Mouse (Mus musculus): Measurements from ENCODE around the gene Olfr697.
"Not testable (repeated sequence)": the region's sequence is repeated elsewhere in the genome, so short reads cannot be mapped to it uniquely, and the experiment has no call there.

Olfr697 gene

DNA sequence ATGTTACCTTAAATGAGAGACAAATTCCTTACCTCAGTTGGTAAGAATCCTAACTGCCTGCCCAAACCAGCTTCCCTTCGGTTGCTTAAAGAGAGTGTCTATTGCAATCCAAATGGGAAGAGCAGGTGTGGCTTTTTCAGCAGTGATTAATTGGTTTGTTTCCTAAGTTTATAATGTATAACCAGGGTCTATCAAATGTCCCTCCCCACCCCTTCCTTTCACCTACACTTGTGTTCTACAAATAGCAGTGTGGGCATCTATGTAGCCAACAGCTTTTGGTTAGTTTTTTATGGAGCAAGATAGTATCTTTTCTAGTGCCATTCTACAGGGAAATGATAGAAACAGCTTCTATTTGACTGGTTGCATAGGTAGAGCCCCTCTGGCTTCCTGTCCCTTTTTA is at the start of gene Olfr697:
Olfr697 (minus strand) TSS at position 101 of the 400 bp plus-strand sequence.
- DNase-seq (ENCODE audit: low spot score), result no peak

DNA sequence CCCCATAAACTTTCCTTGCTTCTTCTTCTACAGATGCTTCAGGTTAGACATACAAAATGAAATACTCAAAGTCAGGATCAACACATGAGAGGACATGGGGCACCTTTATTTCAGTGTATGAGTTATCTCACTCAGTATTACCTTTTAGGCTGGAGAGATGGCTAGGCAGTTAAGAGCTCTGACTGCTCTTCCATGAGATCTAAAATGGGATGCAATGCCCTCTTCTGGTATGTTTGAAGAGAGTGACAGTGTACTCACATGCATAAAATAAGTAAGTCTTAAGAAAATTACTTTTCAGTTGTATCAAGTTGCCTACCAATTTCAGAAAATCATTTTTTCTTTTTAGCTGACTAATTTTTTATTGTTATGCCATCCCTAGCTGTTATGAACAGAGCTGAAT is 46.1 kb upstream of the Olfr697 start:
- no peak for DNase-seq (ENCODE audit: low spot score)

DNA sequence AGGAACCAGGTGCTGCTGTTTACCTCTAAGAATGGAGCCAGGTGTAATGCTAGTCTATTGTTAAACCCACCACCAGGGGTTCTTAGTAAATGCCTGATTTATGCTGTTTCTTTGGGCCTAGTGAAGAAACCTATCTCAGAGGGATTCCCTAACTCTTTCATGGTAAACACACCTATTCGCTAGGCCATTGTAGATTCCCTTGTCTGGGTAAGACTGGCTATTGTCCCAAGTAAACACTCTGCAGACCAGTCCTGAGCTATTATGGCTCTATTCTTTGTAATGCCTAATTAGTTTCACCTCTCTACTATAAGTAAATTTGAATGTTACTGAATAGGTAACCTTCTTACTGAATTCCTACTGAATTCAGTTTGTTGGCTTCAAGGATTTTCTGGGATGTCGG is 18.8 kb upstream of the Olfr697 start:
- not testable (repeated sequence) for DNase-seq (ENCODE audit: low spot score)

DNA sequence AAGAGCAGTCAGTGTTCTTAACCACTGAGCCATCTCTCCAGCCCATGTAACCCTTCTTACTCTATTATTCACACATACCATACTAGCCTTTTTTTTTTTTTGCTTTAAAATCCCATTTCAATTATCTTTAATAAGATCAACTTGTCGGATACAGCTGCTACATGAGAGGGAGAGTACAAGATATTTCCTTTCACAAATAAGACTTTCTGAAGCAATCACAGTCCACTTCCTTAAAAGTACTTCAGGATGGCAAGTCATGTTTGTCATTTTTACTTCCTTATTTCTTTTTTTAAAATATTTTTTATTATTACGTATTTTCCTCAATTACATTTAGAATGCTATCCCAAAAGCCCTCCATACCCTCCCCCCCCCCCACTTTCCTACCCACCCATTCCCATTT is 16.6 kb upstream of the Olfr697 start:
- DNase-seq (ENCODE audit: low spot score), result no peak

DNA sequence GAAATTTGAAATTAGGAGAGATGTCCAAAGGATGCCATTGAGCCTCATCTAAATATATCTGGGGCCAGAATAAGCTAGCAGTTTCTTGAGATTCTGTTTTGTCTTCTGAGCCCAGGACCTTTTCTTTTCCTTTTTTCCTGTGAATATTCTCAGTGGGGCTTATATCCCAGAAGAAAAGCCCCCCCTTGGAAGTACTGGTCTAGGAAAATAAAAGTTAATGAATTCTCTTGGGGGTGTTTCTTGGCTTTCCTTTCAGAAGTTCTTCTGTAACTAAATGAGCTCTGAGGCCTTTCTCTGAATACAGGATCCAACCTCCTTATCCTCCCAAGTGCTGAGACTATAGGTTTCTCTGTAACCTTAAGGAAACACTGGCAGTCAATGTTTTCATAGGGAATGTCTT is 13.1 kb upstream of the Olfr697 start, which contains the start of gene Olfr698:
Olfr698 (minus strand) TSS at position 101 of the 400 bp plus-strand sequence.
- DNase-seq (ENCODE audit: low spot score), result no peak

DNA sequence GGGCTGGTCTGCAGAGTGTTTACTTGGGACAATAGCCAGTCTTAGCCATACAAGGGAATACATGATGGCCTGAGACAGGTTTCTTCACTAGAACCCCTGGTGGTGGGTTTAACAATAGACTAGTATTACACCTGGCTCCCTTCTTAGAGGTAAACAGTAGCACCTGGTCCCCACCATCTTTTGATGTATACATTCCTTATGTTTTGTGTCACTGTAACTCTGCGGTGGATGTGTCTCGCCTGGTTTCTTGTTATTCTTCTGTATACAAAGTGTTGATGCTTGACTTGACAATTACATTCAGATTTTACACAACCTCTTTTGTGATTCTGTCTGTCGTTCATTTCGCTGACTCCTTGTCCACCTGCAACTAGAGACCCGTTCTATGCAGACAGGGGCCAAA is 3.6 kb upstream of the Olfr697 start:
- no peak for DNase-seq (ENCODE audit: low spot score)

DNA sequence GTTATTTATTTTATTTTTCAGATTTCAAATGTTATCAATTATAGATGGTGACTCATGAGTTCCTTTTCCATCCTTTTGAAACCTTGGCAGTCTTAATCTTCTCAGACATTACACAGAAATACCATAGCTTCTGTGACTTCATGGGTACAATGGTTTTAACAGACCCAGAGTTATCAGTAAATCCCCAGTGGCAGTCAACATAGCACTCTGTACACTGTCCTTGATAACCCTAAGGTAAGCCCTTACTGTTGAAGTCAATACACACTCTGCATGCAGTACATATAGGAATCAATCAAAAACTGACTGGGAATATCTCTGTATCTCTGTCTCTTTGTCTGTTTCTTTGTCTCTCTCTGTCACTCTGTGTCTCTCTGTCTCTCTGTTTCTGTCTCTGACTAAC is 5.2 kb downstream of the Olfr697 start:
- no peak for DNase-seq (ENCODE audit: low spot score)

DNA sequence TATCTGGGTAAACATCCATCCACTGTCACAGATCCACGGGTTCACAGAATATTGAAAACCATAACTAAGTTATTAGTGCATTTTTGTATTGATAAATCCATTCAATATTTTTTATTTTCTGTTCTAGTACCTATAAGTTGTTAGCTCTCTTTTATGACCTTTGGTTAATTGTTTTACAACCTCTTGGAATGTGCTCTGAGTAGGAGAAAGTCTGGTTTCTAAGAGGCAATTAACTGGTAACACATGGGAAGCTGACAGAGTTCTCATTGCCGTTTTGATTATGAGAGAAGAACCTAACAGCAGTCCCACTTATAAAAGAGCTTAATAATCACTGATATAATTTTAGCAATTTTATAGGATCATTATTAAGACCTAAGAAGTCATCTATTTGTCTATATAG is 8.5 kb downstream of the Olfr697 start:
- no peak for DNase-seq (ENCODE audit: low spot score)

DNA sequence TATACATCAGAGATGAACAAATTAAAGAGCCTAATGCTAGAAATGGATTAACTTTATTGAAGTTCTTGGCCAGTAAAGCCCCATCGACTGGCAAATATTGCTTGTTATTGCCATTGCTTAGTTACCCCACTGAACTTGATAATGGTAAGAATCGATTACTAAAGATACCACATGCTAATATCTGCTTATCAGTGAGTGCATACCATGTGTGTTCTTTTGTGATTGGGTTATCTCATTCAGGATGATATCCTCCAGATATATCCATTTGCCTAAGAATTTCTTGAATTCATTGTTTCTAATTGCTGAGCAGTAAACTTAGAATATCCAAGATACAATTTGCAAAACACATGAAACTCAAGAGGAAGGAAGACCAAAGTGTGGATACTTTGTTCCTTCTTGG is 16.6 kb downstream of the Olfr697 start:
- DNase-seq (ENCODE audit: low spot score), result not testable (repeated sequence)

DNA sequence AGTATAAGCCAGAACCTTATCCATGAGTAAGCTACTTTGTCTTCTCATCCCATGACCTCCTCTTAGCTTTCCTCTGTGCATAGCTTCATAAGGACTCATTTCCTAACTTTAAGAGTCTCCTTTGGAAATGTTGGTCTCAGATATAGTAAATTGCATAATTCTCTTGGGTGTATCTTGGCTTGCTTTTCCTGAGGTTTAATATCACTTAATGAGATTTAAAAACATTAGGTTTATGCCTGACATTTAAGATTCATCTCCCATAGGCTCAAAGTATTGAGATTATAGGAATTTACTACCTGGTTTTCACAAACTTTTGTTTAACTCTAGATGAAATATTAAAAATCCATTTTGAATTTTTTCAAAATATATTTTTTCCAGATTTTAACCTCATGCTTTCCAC is 25.9 kb downstream of the Olfr697 start, which contains the start of gene Olfr695:
Olfr695 (minus strand) TSS at position 101 of the 400 bp plus-strand sequence.
- DNase-seq (ENCODE audit: low spot score), result no peak

DNA sequence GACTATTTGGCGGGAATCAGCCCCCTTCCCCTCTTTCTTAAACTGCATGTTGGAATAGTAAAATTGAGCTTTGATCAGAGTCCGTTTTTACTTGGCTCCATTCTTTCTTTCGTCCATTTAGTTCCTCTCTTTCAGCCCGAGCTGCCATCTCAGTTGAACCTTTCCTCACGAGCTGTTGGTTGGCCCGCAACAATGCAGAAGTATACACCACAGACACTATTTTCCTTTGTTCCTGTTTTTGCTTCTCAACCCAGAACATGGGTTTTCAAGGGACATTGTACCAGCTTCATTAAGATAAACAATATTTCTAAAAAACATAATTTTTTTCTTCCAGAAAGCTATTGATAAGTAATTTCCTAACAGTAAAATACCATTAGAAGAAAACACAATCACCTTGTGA is 30.8 kb downstream of the Olfr697 start:
- no peak for DNase-seq (ENCODE audit: low spot score)

DNA sequence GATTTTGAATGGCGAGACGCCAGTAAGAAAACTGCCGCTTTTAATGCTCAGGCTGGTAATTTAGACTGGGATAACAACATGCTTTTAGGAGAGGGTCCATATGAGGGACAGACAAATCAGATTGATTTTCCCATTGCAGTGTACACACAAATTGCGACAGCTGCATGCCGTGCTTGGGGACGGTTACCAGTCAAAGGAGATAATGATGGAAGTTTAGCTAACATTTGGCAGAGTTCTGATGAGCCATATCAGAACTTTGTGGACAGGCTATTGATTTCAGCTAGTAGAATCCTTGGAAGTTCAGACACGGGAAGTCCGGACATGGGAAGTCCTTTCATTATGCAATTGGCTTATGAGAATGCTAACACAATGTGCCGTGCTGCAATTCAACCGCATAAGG is 34.5 kb downstream of the Olfr697 start:
- DNase-seq (ENCODE audit: low spot score), result not testable (repeated sequence)

DNA sequence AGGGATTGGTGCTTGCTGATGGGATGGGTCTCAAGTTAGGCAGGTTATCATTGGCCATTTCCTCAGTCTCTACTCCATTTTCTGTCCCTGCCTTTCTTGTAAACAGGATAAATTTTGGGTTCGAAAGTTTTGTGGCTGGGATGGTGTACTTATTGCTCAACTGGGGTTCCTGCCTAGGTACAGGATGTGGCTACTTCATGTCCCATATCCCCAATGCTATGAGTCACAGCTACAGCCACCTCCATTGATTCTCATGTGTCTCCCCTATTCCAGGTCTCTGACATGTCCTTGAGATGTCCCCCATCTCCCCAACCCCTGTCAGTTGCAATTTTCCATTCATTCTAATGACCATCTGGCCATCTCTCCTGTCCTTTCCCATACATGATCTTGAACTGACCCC is 45.4 kb downstream of the Olfr697 start:
- DNase-seq (ENCODE audit: low spot score), result no peak

DNA sequence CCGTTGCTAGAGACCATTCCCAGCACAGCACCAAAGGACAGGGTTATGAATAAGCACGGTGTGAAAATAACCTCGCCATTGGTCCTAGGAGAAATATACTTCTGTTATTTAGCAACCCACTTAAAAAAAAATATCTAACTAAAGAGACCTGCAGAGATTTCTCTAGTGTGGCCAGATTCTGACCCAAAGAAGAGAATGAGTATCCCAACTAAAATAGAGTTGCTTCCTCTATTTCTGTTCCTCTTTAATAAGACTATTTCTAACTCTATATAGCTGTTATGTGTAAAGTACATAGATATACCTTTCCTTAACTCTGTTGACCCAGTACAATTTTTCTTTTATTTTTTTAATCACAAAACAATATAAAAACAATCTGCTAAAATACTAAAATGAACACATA is 49.3 kb downstream of the Olfr697 start:
- no peak for DNase-seq (ENCODE audit: low spot score)

DNA sequence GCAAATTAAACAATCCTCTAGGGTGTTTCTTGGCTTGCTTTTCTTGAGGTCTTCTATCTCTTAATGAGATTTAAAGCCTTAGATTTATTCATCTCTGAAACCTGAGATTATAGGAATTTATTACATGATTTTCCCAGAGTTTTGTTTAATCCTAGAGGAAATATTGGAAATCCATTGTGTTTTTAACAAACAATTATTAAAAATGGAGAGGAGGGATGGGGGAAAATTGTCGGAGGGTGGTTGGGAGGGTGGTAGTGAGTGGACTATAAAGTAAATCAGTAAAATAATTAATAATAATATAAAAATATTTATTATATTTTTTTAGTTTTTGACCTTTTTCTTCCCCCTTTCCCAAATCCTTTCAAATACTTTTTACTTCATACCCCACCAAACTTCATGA is 50.5 kb downstream of the Olfr697 start, which contains the start of gene Olfr694:
Olfr694 (minus strand) TSS at position 101 of the 400 bp plus-strand sequence.
- no peak for DNase-seq (ENCODE audit: low spot score)
